Mouse (Mus musculus) hindbrain, embryonic 10.5 days (tissue): ENCODE measurements at regions not wholly inside any gene's neighbourhood (a gene's known extent, or its start where the extent isn't known, plus 50 kb on each side); places are given as distances from the start of the nearest gene placed in this dataset.
"Not testable (repeated sequence)": the region's sequence is repeated elsewhere in the genome, so short reads cannot be mapped to it uniquely, and the experiment has no call there.

Experiments used
- DNase-seq: peaks from one replicate; pipeline ENCODE4 v3.0.0-alpha.2; 2017; ENCODE audit warnings: low spot score
- H3K27ac ChIP-seq: fragments of 300-500 bp; sonication (generic); 2 replicates; pipeline ENCODE4 v1.5.1; 2016; ENCODE audit warnings: mild to moderate bottlenecking, moderate library complexity
- H3K27me3 ChIP-seq: fragments of 300-500 bp; sonication (generic); 2 replicates; pipeline ENCODE4 v1.6.1; 2016; ENCODE audit warnings: mild to moderate bottlenecking; ENCODE audit not compliant: poor library complexity, insufficient read depth, severe bottlenecking
- H3K36me3 ChIP-seq: fragments of 300-500 bp; sonication (generic); 2 replicates; pipeline ENCODE4 v1.6.1; 2016; ENCODE audit warnings: mild to moderate bottlenecking, moderate library complexity
- H3K4me1 ChIP-seq: fragments of 300-500 bp; sonication (generic); replicated peaks from 2 replicates; pipeline ENCODE4 v1.6.1; 2016; ENCODE audit warnings: mild to moderate bottlenecking
- H3K4me3 ChIP-seq: fragments of 300-500 bp; sonication (generic); 2 replicates; pipeline ENCODE4 v1.5.1; 2016; ENCODE audit warnings: mild to moderate bottlenecking, moderate library complexity
- H3K9me3 ChIP-seq: fragments of 300-500 bp; sonication (generic); 2 replicates; pipeline ENCODE4 v1.6.1; 2016; ENCODE audit warnings: mild to moderate bottlenecking, moderate library complexity
- WGBS: fragments of 180-500 bp; shearing (Covaris S2); methylation state at CpG from one replicate; pipeline ENCODE4 v1.1.7; 2016; 5-methylcytosine and 5-hydroxymethylcytosine counted together

- 70% methylated on average over 5 of the region's 5 CpGs for WGBS
- H3K36me3 ChIP-seq: no peaks in the 10 kb centered on the region
- H3K27me3 ChIP-seq: no peaks in the 10 kb centered on the region
- H3K4me3 ChIP-seq: no peak overlapping the region
- no peak overlapping the region for H3K27ac ChIP-seq
- no peak for DNase-seq
- no peaks in the 10 kb centered on the region for H3K4me1 ChIP-seq
- H3K9me3 ChIP-seq: peaks cover 62% of the 10 kb centered on the region
These were observed 93.8 kb downstream of the Defb7 start for GRCm38 (mm10) chr8:19588715-19589114.

GRCm38 (mm10) chr8:19601542-19601941 is 106.6 kb downstream of the Defb7 start:
- H3K27ac ChIP-seq, H3K4me3 ChIP-seq, H3K36me3 ChIP-seq, DNase-seq, H3K4me1 ChIP-seq, H3K27me3 ChIP-seq: not testable (repeated sequence)
- H3K9me3 ChIP-seq: peaks cover 72% of the 10 kb centered on the region
- 89% methylated on average over 4 of the region's 4 CpGs for WGBS

- peaks cover 43% of the 10 kb centered on the region for H3K9me3 ChIP-seq
- no peak for DNase-seq
These were observed 111.7 kb downstream of the Defb7 start for GRCm38 (mm10) chr8:19606586-19606985.

GRCm38 (mm10) chr8:19627514-19627913 is 101.9 kb upstream of the 4930467E23Rik start:
- H3K9me3 ChIP-seq: peaks cover 55% of the 10 kb centered on the region
- 90% methylated on average over 8 of the region's 8 CpGs for WGBS

More at GRCm38 (mm10) chr8:19606586-19606985, 111.7 kb downstream of the Defb7 start:
- H3K4me1 ChIP-seq: no peaks in the 10 kb centered on the region
- H3K36me3 ChIP-seq: no peaks in the 10 kb centered on the region
- no peaks in the 10 kb centered on the region for H3K27me3 ChIP-seq
- no peak overlapping the region for H3K27ac ChIP-seq
- 83% methylated on average over 5 of the region's 5 CpGs for WGBS
- H3K4me3 ChIP-seq: no peak overlapping the region

GRCm38 (mm10) chr8:19648591-19648990 is 80.8 kb upstream of the 4930467E23Rik start:
- H3K9me3 ChIP-seq: peaks cover 28% of the 10 kb centered on the region
- not testable (repeated sequence) for H3K4me1 ChIP-seq, H3K27ac ChIP-seq, H3K4me3 ChIP-seq, H3K36me3 ChIP-seq, DNase-seq, H3K27me3 ChIP-seq
- WGBS: 91% methylated on average over 1 of the region's 1 CpGs

More at GRCm38 (mm10) chr8:19627514-19627913, 101.9 kb upstream of the 4930467E23Rik start:
- no peak for DNase-seq
- no peaks in the 10 kb centered on the region for H3K4me1 ChIP-seq
- no peaks in the 10 kb centered on the region for H3K27me3 ChIP-seq
- H3K36me3 ChIP-seq: no peaks in the 10 kb centered on the region
- no peak overlapping the region for H3K27ac ChIP-seq
- no peak overlapping the region for H3K4me3 ChIP-seq
